In the genomic region with DNA sequence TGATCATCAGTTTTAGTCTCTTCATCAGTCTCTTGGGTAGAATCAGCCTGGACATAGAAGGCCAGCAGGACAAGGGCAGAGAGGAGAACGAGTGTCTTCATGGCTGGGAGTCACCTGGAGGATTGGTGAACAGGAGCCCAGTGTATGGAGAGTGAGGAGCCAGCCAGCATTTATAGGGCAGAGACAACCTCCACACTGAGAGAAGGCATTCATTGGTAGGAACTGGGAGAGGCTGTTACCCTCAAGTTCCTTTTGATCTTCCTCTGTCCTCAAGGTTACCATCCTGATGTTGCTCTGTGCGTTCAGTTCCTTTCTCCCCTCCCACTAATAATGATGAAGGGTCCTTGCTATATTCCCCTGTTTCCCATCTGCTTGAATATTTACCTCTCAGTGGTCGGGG, we compare ENCODE assay signal across 24 mouse cellular contexts. TPM values are rescaled to one million over a fixed set of nuclear protein-coding genes. Genes with fewer than 3 reads are reported as not detected.
"Had no signal": no experiment of that assay in that cellular context is flagged by ENCODE, and none has a peak within 500 bp of the region (broad histone marks: within the 10 kb centered on the region; RNA-seq: fewer than 3 reads in every experiment).

AY761185 (minus strand) TSS at position 101 of the 400 bp plus-strand sequence.

- DNase-seq: retina, postnatal 1 day; right cerebral cortex, adult 18-20 months; right cerebral cortex, postnatal 14 days; right cerebral cortex, postnatal 25 days; right cerebral cortex, postnatal 4 days; spleen, adult 18-20 months; thymus, adult 18-20 months; thymus, adult 2 months; thymus, postnatal 14 days; thymus, postnatal 25 days; thymus, postnatal 36 days; thymus, postnatal 4 days had no signal

RNA-seq across cellular contexts. Expression of gene AY761185, which starts in this region (rescaled TPM):
- polyA plus RNA-seq: neural tube, embryonic 13.5 days; neural tube, embryonic 14.5 days; neural tube, embryonic 15.5 days; small intestine, adult 2 months; spleen, adult 2 months; stomach, embryonic 14.5 days; stomach, embryonic 15.5 days; stomach, embryonic 16.5 days; stomach, postnatal 0 days; testis, adult 2 months; thymus, postnatal 0 days; urinary bladder, adult 2 months had no signal
